Mouse (Mus musculus): ENCODE measurements around the gene Pik3r6. TPM values are rescaled to one million over a fixed set of nuclear protein-coding genes. Genes with fewer than 3 reads are reported as not detected.

Gene Pik3r6
- polyA plus RNA-seq, 1 experiment = 1.6 TPM

DNA sequence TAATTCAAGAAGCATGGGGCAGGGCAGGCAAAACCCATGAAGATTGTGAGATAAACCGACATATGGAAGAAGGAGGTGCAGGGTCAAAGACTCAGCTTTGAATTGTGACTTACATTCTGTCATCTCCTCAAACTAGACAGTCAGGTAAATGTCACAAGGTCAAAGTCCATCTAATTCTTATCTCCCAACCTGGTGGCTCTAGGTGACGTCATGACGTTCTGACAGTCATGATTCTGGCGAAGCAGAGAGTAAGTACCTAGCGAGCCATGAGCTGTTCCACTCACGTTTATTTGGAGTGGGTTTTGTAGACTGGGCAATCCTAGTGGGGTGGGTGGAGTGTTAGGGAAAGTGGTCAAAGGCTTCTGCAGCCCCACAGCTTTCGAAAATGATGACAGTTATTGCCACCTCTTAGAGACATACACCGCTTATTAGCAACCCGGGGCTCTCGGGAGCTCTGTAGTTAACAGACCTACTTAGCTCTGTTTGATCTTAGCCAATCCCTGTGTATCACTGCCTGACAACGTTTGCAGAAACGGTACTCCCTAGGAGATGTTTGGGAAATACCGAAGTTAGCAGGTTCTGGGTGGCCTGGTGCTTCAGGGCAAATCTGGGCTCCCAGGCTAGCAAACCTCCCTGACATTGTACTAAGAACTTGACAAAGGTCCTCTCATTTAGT, 61.7 kb downstream of the Pik3r6 start:
- DNase-seq (ENCODE audit: low read depth, low spot score) = peak; percentile 45
- WGBS = 32% methylated on average over 13 of the region's 13 CpGs

DNA sequence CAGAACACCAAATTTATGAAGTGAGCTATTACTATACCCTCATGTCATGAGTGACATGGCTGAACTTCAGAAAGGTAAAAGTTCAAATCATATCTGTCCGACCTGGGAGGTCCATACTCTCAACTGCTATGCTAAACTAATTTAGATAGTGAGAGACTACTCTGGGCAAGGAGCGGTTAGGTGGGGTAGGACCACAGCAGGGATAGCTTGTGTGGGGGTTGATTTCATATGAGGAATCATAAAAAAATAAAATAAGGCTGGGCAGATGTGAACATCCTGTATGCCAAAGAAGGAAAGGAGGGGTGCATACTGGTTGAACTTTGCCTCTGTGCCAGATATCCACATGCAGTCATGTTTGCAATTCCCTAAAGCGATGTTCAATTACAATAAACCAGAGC, 62.2 kb downstream of the Pik3r6 start:
- DNase-seq (ENCODE audit: low read depth, low spot score) = no peak

DNA sequence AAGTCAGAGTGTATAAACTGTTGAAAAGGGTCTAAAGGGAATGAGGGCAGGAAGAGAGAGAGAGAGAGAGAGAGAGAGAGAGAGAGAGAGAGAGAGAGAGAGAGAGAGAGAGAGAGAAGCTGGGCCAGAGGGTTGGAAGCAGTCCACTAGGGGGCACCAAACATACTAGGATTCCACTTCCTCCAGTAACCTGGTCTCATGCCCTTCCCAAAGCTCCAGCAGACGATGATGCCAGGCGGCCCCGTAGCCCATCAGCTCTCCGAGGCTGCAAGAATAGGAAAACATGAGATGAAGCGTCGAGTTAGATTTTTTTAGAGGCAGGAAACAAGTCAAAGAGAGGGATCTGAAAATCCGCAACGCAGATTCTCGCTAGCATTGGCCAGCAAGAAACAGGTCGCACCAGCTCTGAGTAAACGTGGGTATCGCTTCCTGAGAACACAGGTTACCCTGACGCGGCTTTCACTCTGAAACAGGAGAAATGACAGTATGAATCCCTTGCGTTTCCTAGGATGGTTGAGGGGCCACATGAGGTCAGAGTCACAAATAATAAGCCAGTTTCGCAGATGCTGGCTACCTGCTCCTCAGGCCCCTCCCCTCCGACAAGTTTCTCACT, 63.7 kb downstream of the Pik3r6 start:
- 12% methylated on average over 17 of the region's 17 CpGs for WGBS
- DNase-seq (ENCODE audit: low read depth, low spot score) = no peak

More for the DNA sequence above, 62.2 kb downstream of the Pik3r6 start:
- 33% methylated on average over 3 of the region's 3 CpGs for WGBS

DNA sequence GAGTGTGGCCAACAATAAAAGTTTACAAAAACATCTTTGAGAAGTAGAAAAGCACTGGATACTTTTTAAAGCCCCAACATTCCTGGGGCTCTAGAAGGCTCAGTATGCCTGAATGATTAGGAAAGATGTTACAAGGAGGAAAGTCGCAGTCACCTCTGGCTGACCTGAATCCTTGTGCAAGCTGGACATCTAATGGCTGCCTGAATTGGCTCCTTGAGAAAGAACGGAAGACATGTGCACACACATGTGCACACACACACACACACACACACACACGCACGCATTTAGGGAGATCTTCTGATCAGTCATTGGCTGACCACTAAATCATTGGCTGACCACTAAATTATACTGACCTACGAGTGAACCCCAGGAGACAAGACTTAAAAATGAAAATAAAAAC, 68.0 kb downstream of the Pik3r6 start:
- WGBS = 66% methylated on average over 5 of the region's 5 CpGs

DNA sequence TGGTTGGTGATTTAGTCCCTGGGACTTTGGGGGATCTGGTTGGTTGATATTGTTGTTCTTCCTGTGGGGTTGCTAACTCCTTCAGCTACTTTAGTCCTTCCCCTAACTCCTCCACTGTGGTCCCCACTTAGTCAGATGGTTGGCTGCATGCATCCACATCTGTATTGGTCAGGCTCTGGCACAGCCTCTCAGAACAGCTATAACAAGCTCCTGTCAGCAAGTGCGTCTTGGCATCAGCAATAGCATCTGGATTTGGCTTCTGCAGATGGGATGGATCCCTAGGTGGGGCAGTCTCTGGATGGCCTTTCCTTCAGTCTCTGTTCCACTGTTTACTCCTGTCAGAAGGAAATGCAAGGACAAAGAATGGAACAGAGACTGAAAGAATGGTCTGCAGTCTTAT, 74.3 kb downstream of the Pik3r6 start:
- no peak for DNase-seq (ENCODE audit: low read depth, low spot score)
- WGBS = 76% methylated on average over 1 of the region's 1 CpGs

More for the DNA sequence above, 68.0 kb downstream of the Pik3r6 start:
- DNase-seq (ENCODE audit: low read depth, low spot score) = no peak

DNA sequence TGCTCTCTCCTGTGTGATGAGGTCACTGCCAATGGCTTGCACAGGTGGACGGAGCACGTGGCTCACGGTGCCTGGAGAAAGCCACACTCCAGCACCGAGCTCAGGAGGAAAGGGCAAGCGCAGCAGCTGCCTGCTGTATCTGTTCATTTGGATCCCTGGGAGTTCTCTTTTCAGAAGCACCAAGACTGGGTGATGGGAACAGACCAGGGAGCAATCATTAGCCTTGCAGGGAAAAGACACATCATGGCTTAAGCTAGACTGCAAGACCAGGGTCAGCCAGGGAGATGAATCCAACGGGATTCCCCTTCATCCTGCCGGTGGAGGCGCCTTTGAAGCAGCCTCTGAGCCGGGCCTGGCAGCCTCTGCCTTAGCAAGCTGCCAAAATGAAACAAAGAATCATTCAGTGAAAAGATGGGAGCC, 76.7 kb downstream of the Pik3r6 start:
- WGBS = 28% methylated on average over 9 of the region's 9 CpGs

DNA sequence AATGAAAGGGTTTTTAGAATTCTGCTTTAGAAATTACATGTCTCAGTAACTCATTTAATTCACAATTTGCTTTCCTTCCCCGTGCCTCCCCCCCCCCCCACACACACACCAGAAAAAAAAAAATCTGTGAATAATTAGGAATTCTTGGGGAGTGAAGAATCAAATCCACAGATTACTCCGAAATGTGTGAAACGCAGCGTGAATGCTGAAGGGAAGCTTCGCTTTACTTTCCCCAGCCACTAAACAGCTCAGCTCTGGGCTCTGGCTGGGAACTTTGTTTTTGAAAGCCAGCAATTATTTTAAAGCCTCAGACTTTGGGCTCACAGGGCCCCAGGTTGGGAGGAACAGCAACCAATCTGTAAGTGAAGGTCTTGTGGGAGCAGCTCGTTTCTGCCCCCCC, 77.7 kb downstream of the Pik3r6 start:
- 71% methylated on average over 6 of the region's 6 CpGs for WGBS
- DNase-seq (ENCODE audit: low read depth, low spot score) = no peak

More for the DNA sequence above, 76.7 kb downstream of the Pik3r6 start:
- DNase-seq (ENCODE audit: low read depth, low spot score) = no peak

DNA sequence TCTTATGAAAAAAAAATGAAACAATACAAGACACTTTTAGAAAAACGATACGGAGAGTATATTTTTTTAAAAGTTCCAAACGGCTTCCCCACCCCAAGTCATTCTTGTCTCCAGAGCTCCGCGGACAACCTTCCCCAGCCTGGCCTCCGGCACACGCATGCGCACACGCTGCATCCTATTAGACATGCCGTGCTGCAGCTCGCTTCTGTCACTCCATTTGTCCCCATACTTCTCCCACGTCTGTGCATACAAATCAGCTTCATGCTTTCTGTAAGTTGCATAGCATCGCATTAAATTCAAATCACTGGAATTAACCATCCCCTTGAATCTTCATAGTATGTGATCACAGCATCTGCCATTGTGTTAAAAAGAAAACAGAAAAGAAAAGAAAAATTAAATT, 80.4 kb downstream of the Pik3r6 start:
- 88% methylated on average over 13 of the region's 13 CpGs for WGBS
- DNase-seq (ENCODE audit: low read depth, low spot score) = no peak

DNA sequence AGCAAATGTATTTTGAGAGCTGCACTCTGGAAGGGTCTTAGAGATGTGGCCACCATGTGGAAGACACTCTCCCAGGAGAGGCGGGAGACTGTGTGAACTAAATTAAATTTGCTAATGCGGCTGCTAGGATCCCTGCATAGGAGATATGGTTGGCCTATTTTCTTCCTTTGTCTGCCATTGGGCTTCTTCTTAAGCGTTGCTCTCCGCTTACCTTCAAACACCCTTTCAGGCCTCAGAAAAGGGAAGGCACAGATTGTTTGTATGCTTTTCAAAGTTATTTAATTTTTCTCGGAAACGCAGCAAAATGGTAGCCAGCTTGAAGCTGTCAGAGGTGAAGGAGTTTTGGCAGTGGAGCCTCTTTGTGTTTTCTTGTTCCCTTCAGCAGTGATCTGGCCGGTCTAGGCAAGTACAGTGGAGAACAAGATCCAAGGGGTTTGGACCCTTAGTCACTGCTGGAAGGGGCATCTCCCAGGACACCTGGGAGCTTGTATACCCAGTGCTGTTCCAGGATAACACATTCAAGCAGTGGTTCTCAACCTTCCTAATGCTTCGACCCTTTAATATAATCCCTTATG, 81.2 kb downstream of the Pik3r6 start:
- no peak for DNase-seq (ENCODE audit: low read depth, low spot score)
- 70% methylated on average over 8 of the region's 8 CpGs for WGBS

DNA sequence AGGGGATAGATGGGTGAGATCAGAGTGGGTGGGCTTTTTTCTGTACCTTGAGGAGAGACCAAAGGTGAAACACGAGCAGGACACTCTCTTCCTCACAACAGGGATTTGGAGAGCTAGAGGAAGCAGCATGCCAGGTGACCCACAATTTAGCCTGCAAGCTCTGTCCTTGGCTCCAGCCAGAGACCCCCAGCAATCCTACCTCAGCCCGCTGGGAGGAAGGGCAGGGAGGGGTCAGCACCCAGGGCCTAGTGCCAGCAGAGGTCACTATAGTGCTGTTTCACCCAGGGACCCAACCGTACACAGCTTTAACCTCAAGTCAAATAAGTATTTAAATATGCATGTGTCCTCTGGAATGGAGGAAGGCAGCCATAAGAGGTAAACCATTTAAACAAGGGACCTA, 83.1 kb downstream of the Pik3r6 start:
- DNase-seq (ENCODE audit: low read depth, low spot score) = no peak
- WGBS = 26% methylated on average over 3 of the region's 3 CpGs

DNA sequence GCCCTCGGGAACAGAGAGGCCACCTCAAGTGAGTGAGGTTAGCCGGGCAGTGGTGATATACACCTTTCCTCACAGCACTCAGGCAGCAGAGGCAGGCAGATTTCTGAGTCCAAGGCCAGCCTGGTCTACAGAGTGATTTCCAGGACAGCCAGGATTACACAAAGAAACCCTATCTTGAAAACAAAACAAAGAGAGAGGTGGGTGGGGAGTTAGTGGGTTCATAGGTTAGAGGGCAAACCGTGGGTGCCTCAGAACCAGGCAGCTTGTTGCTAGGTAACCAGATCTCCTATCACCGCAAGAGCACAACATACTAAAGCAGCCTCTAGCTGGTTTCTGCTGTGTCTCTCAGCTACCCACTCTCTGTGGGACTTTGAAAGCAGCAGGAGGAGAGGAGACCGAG, 83.9 kb downstream of the Pik3r6 start, which contains the start of gene Ccdc42:
Ccdc42 (plus strand) TSS at position 301 of the 400 bp plus-strand sequence.
- 68% methylated on average over 5 of the region's 5 CpGs for WGBS
- no peak for DNase-seq (ENCODE audit: low read depth, low spot score)

DNA sequence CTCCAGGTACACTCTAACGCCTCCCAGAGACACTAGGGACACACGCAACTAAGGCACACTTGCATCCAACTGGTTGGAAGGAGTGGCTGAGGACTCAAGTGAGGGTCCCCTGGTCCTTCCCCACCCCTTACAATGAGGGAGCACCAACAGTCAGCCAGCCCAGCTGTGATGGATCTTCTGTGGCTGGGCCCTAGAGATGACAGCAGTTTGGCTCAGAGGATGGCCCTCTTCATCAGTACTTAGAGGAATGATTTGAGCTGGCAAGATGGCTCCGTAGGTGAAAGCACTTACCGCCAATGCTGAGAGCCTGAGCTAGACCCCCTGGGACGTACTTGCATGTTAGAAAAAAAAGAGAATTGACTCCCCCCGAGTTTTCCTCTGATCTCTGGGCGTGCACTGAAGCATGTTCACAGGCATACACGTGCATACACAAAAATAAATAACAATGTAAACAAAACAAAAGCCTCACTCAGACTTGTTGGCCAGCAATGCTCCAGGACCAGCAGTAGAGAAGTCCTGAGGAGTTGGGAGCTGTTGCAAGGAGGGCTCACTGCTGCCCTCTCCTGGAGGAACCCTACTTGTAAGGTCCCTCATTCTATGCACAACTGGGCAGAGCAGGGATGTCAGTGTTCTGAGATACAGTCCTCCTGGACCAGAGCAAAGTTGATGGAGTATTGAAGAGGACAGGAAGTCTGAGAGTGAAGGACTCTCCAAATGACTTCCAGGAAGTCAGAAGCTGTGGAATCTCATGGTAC, 86.4 kb downstream of the Pik3r6 start:
- 63% methylated on average over 8 of the region's 8 CpGs for WGBS
- DNase-seq (ENCODE audit: low read depth, low spot score) = peak; percentile 40

DNA sequence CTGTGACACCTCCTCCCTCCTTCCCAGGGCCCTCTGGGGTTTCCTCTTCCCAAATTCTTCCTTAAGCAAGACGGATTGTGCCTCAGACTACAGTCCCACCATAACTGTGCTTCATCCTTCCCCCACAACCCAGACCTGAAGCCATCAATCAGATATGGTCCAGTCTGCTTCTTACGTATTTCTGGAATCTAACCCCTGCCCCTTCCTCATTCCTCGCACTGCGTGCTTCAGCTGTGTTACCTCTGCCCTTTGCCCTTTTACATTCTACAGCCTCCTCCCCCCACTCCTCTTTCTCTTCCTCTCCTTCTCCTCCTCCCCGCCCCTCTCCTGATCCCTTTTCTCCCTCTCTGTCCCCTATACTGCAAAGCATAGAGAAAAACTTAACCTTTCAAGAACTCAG, 88.9 kb downstream of the Pik3r6 start:
- 45% methylated on average over 5 of the region's 5 CpGs for WGBS
- DNase-seq (ENCODE audit: low read depth, low spot score) = no peak

DNA sequence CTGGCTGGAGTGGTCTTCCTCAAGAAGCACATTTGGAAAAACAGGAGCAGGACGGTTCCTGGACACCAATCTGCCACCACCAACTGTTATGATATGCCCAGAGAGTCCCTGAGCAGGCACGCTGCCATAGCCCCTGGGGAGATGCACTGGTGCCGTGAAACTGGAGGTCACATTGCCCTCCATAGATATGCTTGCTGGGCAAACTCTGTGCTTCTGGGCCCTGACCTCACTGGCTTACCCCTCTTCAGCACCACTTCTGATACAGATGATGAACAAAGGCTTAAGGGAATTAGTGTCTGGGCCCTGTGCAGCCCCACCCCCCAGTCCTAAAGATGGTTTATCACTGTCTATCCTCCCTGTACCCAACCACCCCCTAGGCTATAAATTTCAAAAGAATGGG, 90.4 kb downstream of the Pik3r6 start:
- WGBS = 88% methylated on average over 3 of the region's 3 CpGs
- no peak for DNase-seq (ENCODE audit: low read depth, low spot score)

DNA sequence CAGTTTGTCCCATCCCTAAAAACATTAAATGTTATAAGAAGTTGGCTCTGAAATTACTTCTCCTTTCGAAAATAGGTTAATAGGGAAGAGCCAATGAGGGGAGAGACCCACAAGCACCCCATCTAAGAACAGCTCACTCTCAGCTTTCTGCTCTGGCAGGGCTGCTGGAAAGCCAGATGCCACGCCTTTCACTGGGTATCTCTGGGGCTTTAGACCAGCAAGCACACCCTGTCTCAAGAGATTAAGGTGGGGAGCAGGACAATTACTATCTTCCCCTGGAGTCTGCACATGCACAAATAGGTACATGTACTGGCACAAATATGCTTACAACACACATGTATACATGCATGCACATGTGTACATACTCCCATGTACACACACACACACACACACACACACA, 95.1 kb downstream of the Pik3r6 start:
- WGBS = 73% methylated on average over 2 of the region's 2 CpGs
- no peak for DNase-seq (ENCODE audit: low read depth, low spot score)

DNA sequence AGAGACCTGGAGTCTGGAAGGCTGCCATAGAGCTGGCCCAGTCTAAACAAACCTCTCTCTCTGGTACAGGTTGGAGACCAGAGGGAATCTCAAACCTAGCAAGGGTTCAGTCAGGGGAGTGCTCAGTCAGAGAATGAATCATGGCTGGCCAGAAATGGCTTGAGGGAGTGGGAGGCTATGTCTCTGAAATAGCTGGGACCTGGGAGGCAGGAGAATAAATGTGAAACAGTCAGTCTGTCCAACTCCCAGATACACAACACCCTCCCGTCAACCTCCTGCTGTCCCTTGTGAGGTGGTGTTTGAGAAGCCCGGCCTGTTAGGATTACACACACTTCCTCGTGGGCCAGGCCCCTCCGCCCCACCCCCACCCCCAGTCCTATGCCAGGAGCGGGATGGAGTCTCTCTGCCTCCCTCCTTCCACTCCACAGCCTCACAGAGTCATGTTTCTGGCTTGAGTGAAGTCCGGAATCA, 97.8 kb downstream of the Pik3r6 start:
- 55% methylated on average over 6 of the region's 6 CpGs for WGBS
- DNase-seq (ENCODE audit: low read depth, low spot score) = no peak

DNA sequence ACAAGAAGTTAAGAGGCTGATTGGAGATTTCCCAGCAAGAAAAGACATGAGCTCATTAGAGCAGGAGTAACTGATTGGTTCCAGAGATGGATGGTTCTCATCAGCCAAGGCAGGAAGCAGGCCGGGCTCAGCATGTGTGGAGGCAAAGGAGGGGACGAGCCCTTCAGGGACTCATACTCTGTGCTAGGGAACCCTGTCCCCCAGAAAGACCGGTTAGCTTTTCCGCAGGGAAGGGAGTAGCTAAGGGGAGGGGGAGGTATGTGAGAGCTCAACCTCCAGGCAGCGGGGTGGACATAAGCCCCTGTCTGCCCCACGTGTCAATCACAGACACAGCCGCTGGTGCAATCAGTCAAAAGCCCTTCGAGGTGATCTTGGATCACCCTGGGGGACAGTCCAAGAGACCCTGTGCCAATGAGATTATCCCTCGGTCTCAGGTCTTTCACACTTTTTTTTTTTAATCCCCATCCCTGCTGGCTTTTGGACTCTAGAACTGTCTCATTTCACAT, 98.7 kb downstream of the Pik3r6 start:
- 71% methylated on average over 9 of the region's 9 CpGs for WGBS
- DNase-seq (ENCODE audit: low read depth, low spot score) = no peak
